Mouse (Mus musculus): ENCODE measurements around the gene Calm1.

GRCm38 (mm10) chr12:100185897-100186296 lies 13.3 kb upstream of the Calm1 start:
- TF ChIP-seq CTCF (IDR thresholded peaks at IDR 0.05; ENCODE audit: extremely low read depth, insufficient read depth, low read length) = no peak
- TF ChIP-seq POLR2A (IDR thresholded peaks at IDR 0.05; ENCODE audit: extremely low read depth, insufficient read depth, low read length) = no peak
